Mouse (Mus musculus): ENCODE results near the gene Spag9.

GRCm38 (mm10) chr11:93987625-93988327, 8.1 kb upstream of the Spag9 start:
- TF ChIP-seq CTCF (conservative IDR thresholded peaks at IDR 0.05; ENCODE audit: insufficient read depth, insufficient read length, low read depth, low read length), result no peak
- no peak for TF ChIP-seq POLR2A (IDR thresholded peaks at IDR 0.05; ENCODE audit: low read depth, low read length)

Measured in kidney, adult 2 months (tissue).